Mouse (Mus musculus) myocyte (in vitro differentiated cells): ENCODE measurements around the gene Esrp2. TPM values are rescaled to one million over a fixed set of nuclear protein-coding genes. Genes with fewer than 3 reads are reported as not detected.

ENCODE experiments used
- H3K27me3 ChIP-seq: one replicate; pipeline ENCODE4 v1.6.1; 2011; ENCODE audit not compliant: control insufficient read depth, insufficient read depth, insufficient read length
- H3K36me3 ChIP-seq: one replicate; pipeline ENCODE4 v1.6.1; 2011; ENCODE audit not compliant: control insufficient read depth, insufficient read depth
- H3K4me2 ChIP-seq: one replicate; pipeline ENCODE4 v1.6.1; 2011; ENCODE audit warnings: low read depth, control low read depth
- H3K4me3 ChIP-seq: one replicate; pipeline ENCODE4 v1.5.1; 2011; ENCODE audit warnings: mild to moderate bottlenecking, control low read depth, moderate library complexity
- H3K79me2 ChIP-seq: one replicate; pipeline ENCODE4 v1.6.1; 2011; ENCODE audit not compliant: control insufficient read depth, insufficient read depth
- H3ac ChIP-seq: one replicate; pipeline ENCODE4 v1.6.1; 2011; ENCODE audit not compliant: control insufficient read depth, insufficient read length
- CEBPB ChIP-seq: IDR thresholded peaks from 2 replicates; pipeline ENCODE4 v1.6.1; 2011; ENCODE audit warnings: mild to moderate bottlenecking, moderate library complexity; ENCODE audit not compliant: poor library complexity, insufficient read depth, severe bottlenecking
- E2F4 ChIP-seq: IDR thresholded peaks from one replicate; pipeline ENCODE4 v1.6.1; 2011; ENCODE audit warnings: mild to moderate bottlenecking, control low read depth, moderate library complexity; ENCODE audit not compliant: insufficient read depth
- MAX ChIP-seq: IDR thresholded peaks from one replicate; pipeline ENCODE4 v1.6.1; 2011; ENCODE audit warnings: low read depth, mild to moderate bottlenecking, control low read depth
- MYOD1 ChIP-seq, 3 experiments: IDR thresholded peaks; one replicate each; pipeline ENCODE4 v1.6.1; 2011; ENCODE audit warnings: control low read depth in 2 of 3, low read depth in 2 of 3, mild to moderate bottlenecking in 2 of 3, moderate library complexity in 1 of 3; ENCODE audit not compliant: insufficient read length in 2 of 3, control insufficient read depth in 1 of 3
- MYOG ChIP-seq, 3 experiments: IDR thresholded peaks; one replicate each; pipeline ENCODE4 v1.6.1; 2011; ENCODE audit warnings: control low read depth in 2 of 3, low read depth in 2 of 3, mild to moderate bottlenecking in 2 of 3; ENCODE audit not compliant: insufficient read length in 2 of 3, control insufficient read depth in 1 of 3, insufficient read depth in 1 of 3
- POLR2A ChIP-seq: IDR thresholded peaks from one replicate; pipeline ENCODE4 v1.6.1; 2011; ENCODE audit warnings: low read depth, mild to moderate bottlenecking, control low read depth, moderate library complexity; ENCODE audit not compliant: insufficient read length
- POLR2AphosphoS2 ChIP-seq: IDR thresholded peaks from one replicate; pipeline ENCODE4 v1.6.1; 2011; ENCODE audit warnings: low read depth, control low read depth; ENCODE audit not compliant: insufficient read length
- REST ChIP-seq: IDR thresholded peaks from one replicate; pipeline ENCODE4 v1.6.1; 2011; ENCODE audit warnings: mild to moderate bottlenecking, control low read depth, moderate library complexity; ENCODE audit not compliant: insufficient read depth, insufficient read length
- SRF ChIP-seq: IDR thresholded peaks from one replicate; pipeline ENCODE4 v1.6.1; 2011; ENCODE audit warnings: low read depth; ENCODE audit not compliant: control insufficient read depth, insufficient read length
- TCF12 ChIP-seq: IDR thresholded peaks from one replicate; pipeline ENCODE4 v1.6.1; 2011; ENCODE audit warnings: mild to moderate bottlenecking, control low read depth; ENCODE audit not compliant: poor library complexity, insufficient read depth, severe bottlenecking
- TCF3 ChIP-seq: IDR thresholded peaks from one replicate; pipeline ENCODE4 v1.6.1; 2011; ENCODE audit warnings: low read depth, control low read depth; ENCODE audit not compliant: insufficient read length
- USF1 ChIP-seq: IDR thresholded peaks from one replicate; pipeline ENCODE4 v1.6.1; 2011; ENCODE audit warnings: low read depth, mild to moderate bottlenecking, control low read depth, moderate library complexity
- polyA plus RNA-seq: library from polyadenylated mRNA; unstranded; fragments of >200 nt; fragmentation: generic; extraction: Trizol; gene quantifications from one replicate; pipeline ENCODE4 v1.2.1, GENCODE M21; 2012; ENCODE audit warnings: missing spikeins

Gene Esrp2
- polyA plus RNA-seq, 1 experiment = 0.17 TPM

GRCm38 (mm10) chr8:106137906-106138477 is 1.2 kb upstream of the Esrp2 start:
- H3K36me3 ChIP-seq = no peaks in the 10 kb centered on the region
- no peak overlapping the region for H3ac ChIP-seq
- peak overlapping the region; percentile 37 for H3K4me3 ChIP-seq
- no peaks in the 10 kb centered on the region for H3K79me2 ChIP-seq
- peak; percentile 71 for TF ChIP-seq POLR2A
- TF ChIP-seq USF1 = no peak
- peak; percentile 73 for TF ChIP-seq POLR2AphosphoS2
- peak overlapping the region; percentile 92 for H3K4me2 ChIP-seq
- H3K27me3 ChIP-seq = no peaks in the 10 kb centered on the region

- no peak for TF ChIP-seq CEBPB
- no peak for TF ChIP-seq POLR2AphosphoS2
- H3K36me3 ChIP-seq = no peaks in the 10 kb centered on the region
- H3K79me2 ChIP-seq = no peaks in the 10 kb centered on the region
- H3ac ChIP-seq = no peak overlapping the region
- peak overlapping the region; percentile 92 for H3K4me2 ChIP-seq
- H3K4me3 ChIP-seq = peak overlapping the region; percentile 37
- no peaks in the 10 kb centered on the region for H3K27me3 ChIP-seq
These were observed 588 bp upstream of the Esrp2 start for GRCm38 (mm10) chr8:106137218-106137905.

GRCm38 (mm10) chr8:106135672-106136071 is 1.1 kb downstream of the Esrp2 start:
- H3K27me3 ChIP-seq = no peaks in the 10 kb centered on the region

GRCm38 (mm10) chr8:106134751-106135571 is 1.8 kb downstream of the Esrp2 start:
- H3K79me2 ChIP-seq = no peaks in the 10 kb centered on the region
- H3K36me3 ChIP-seq = peaks cover 7% of the 10 kb centered on the region
- H3K27me3 ChIP-seq = no peaks in the 10 kb centered on the region
- H3K4me3 ChIP-seq = no peak overlapping the region
- H3K4me2 ChIP-seq = no peak overlapping the region
- TF ChIP-seq MYOD1 (IDR thresholded peaks at IDR 0.05; ENCODE audit: control insufficient read depth in 1 of 3, insufficient read length in 2 of 3, low read depth in 2 of 3) (peak in 2 of 3 experiments; percentile 57 to 72), SRF (no peak), TCF3 (peak; percentile 48), MYOG (IDR thresholded peaks at IDR 0.05; ENCODE audit: control insufficient read depth in 1 of 3, insufficient read depth in 1 of 3, insufficient read length in 2 of 3, low read depth in 2 of 3) (peak; percentile 4 to 90 (median 60)), POLR2AphosphoS2 (no peak)
- H3ac ChIP-seq = no peak overlapping the region

More at GRCm38 (mm10) chr8:106135672-106136071, 1.1 kb downstream of the Esrp2 start:
- Histone ChIP-seq H3ac (no peak overlapping the region), H3K4me3 (no peak overlapping the region), H3K36me3 (peaks cover 4% of the 10 kb centered on the region), H3K79me2 (no peaks in the 10 kb centered on the region), H3K4me2 (no peak overlapping the region)
- TF ChIP-seq POLR2AphosphoS2 (no peak), MAX (no peak), TCF12 (no peak), E2F4 (no peak), REST (no peak), USF1 (no peak)

DNA sequence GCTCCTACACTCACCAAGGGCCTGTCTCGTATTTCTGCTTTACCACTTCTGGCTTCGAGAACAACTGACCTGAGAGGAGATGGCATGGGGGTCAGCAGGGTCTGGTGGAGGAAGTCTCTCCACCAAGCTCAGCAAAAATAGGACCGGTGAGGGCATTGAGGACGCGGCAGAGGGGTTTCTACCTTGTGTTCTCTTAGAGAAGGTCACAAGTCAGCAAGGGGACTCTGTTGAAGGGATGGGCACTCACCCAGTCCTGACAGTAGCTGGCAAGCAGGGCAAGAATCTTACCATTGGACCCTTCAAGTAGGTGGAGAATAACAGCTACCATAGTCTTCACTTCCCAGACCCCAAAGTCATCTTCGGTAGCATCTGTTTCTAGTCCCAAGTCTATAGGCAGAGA is 2.8 kb downstream of the Esrp2 start:
- Histone ChIP-seq H3K4me2 (no peak overlapping the region), H3K4me3 (no peak overlapping the region), H3K27me3 (no peaks in the 10 kb centered on the region), H3K36me3 (peaks cover 15% of the 10 kb centered on the region), H3K79me2 (no peaks in the 10 kb centered on the region), H3ac (no peak overlapping the region)
- TF ChIP-seq REST (no peak), USF1 (no peak), MAX (no peak), MYOD1 (IDR thresholded peaks at IDR 0.05; ENCODE audit: control insufficient read depth in 1 of 3, insufficient read length in 2 of 3, low read depth in 2 of 3) (no peak), TCF12 (no peak), POLR2AphosphoS2 (no peak), MYOG (IDR thresholded peaks at IDR 0.05; ENCODE audit: control insufficient read depth in 1 of 3, insufficient read depth in 1 of 3, insufficient read length in 2 of 3, low read depth in 2 of 3) (no peak), SRF (no peak), POLR2A (no peak), CEBPB (no peak), E2F4 (no peak), TCF3 (no peak)
